Mouse (Mus musculus) spleen, adult 2 months (tissue): Measurements from ENCODE around the gene Vwa8. TPM values are rescaled to one million over a fixed set of nuclear protein-coding genes. Genes with fewer than 3 reads are reported as not detected.

ENCODE experiments used
- DNase-seq, 2 experiments: peaks; one replicate each; pipeline versions ENCODE4 v3.0.0 to v3.0.0-alpha.2; 2012 to 2021; ENCODE audit warnings: low spot score in 2 of 2, low read depth in 1 of 2
- H3K27ac ChIP-seq: fragments of 200-500 bp; 2 replicates; pipeline ENCODE4 v1.5.1; 2012; ENCODE audit warnings: low read length, inconsistent platforms; ENCODE audit not compliant: insufficient read depth
- H3K27me3 ChIP-seq: fragments of 200-500 bp; 2 replicates; pipeline ENCODE4 v1.6.1; 2012; ENCODE audit warnings: mild to moderate bottlenecking, moderate library complexity, low read length, inconsistent platforms; ENCODE audit not compliant: control insufficient read depth, insufficient read depth
- H3K36me3 ChIP-seq: fragments of 200-500 bp; 2 replicates; pipeline ENCODE4 v1.6.1; 2012; ENCODE audit warnings: mild to moderate bottlenecking, low read length, inconsistent platforms; ENCODE audit not compliant: control insufficient read depth, insufficient read depth
- H3K4me1 ChIP-seq: fragments of 200-500 bp; 2 replicates; pipeline ENCODE4 v1.6.1; 2011; ENCODE audit warnings: inconsistent platforms; ENCODE audit not compliant: control insufficient read depth, insufficient read depth, insufficient read length
- H3K4me3 ChIP-seq: fragments of 200-500 bp; 2 replicates; pipeline ENCODE4 v1.5.1; 2011; ENCODE audit warnings: mild to moderate bottlenecking, inconsistent platforms; ENCODE audit not compliant: insufficient read depth, insufficient read length; ENCODE audit errors: extremely low read depth
- CTCF ChIP-seq: fragments of 200-500 bp; IDR thresholded peaks from 2 replicates; pipeline ENCODE4 v1.5.1; 2011; ENCODE audit warnings: mild to moderate bottlenecking, inconsistent platforms; ENCODE audit not compliant: insufficient read depth, insufficient read length, insufficient replicate concordance; ENCODE audit errors: extremely low read depth
- POLR2A ChIP-seq: fragments of 200-500 bp; IDR thresholded peaks from 2 replicates; pipeline ENCODE4 v1.6.1; 2011; ENCODE audit warnings: low read depth, low read length, inconsistent platforms
- WGBS: fragments of 180-500 bp; shearing (Covaris S2); methylation state at CpG from one replicate; pipeline ENCODE4 v1.1.7; 2018; 5-methylcytosine and 5-hydroxymethylcytosine counted together
- polyA plus RNA-seq: library from polyadenylated mRNA; depleted of rRNA; stranded (reverse); fragments of >200 nt; gene quantifications from 2 replicates; pipeline ENCODE4 v1.2.3, GENCODE M21; 2012

The Vwa8 gene
- polyA plus RNA-seq, 1 experiment: 4.9 TPM

- 92% methylated on average over 7 of the region's 7 CpGs for WGBS
- Histone ChIP-seq H3K4me3 (no peak overlapping the region), H3K27ac (no peak overlapping the region), H3K36me3 (no peaks in the 10 kb centered on the region), H3K4me1 (no peaks in the 10 kb centered on the region), H3K27me3 (no peaks in the 10 kb centered on the region)
- no peak for TF ChIP-seq POLR2A
- no peak for TF ChIP-seq CTCF
- no peak for DNase-seq
Observed at GRCm38 (mm10) chr14:79135441-79135840, 286.6 kb downstream of the Vwa8 start.

GRCm38 (mm10) chr14:79136585-79136984, 287.7 kb downstream of the Vwa8 start:
- Histone ChIP-seq H3K36me3 (no peaks in the 10 kb centered on the region), H3K27ac (no peak overlapping the region), H3K27me3 (no peaks in the 10 kb centered on the region), H3K4me1 (no peaks in the 10 kb centered on the region), H3K4me3 (no peak overlapping the region)
- DNase-seq: no peak
- WGBS: 87% methylated on average over 3 of the region's 3 CpGs
- no peak for TF ChIP-seq CTCF
- TF ChIP-seq POLR2A: no peak

- Histone ChIP-seq H3K27ac (no peak overlapping the region), H3K36me3 (no peaks in the 10 kb centered on the region), H3K4me1 (no peaks in the 10 kb centered on the region), H3K27me3 (no peaks in the 10 kb centered on the region), H3K4me3 (no peak overlapping the region)
- TF ChIP-seq POLR2A (no peak), CTCF (no peak)
- WGBS: 91% methylated on average over 8 of the region's 8 CpGs
- no peak for DNase-seq
Observed at GRCm38 (mm10) chr14:79137100-79137499, 288.2 kb downstream of the Vwa8 start.

- no peaks in the 10 kb centered on the region for H3K27me3 ChIP-seq
- H3K4me1 ChIP-seq: no peaks in the 10 kb centered on the region
- TF ChIP-seq CTCF (no peak), POLR2A (no peak)
- no peak overlapping the region for H3K27ac ChIP-seq
- no peaks in the 10 kb centered on the region for H3K36me3 ChIP-seq
- WGBS: 91% methylated on average over 6 of the region's 6 CpGs
- no peak overlapping the region for H3K4me3 ChIP-seq
- DNase-seq: no peak
Observed at GRCm38 (mm10) chr14:79139096-79139651, 290.3 kb downstream of the Vwa8 start.

GRCm38 (mm10) chr14:79139918-79140825, 291.3 kb downstream of the Vwa8 start:
- no peak for TF ChIP-seq CTCF
- no peak for TF ChIP-seq POLR2A
- no peak overlapping the region for H3K4me3 ChIP-seq
- DNase-seq: no peak
- H3K36me3 ChIP-seq: no peaks in the 10 kb centered on the region
- 49% methylated on average over 19 of the region's 19 CpGs for WGBS
- H3K27ac ChIP-seq: no peak overlapping the region
- no peaks in the 10 kb centered on the region for H3K27me3 ChIP-seq
- H3K4me1 ChIP-seq: no peaks in the 10 kb centered on the region

- H3K27ac ChIP-seq: no peak overlapping the region
- no peak for DNase-seq
- H3K4me1 ChIP-seq: no peaks in the 10 kb centered on the region
- H3K36me3 ChIP-seq: no peaks in the 10 kb centered on the region
- 87% methylated on average over 2 of the region's 2 CpGs for WGBS
- no peak for TF ChIP-seq CTCF
- no peak overlapping the region for H3K4me3 ChIP-seq
- H3K27me3 ChIP-seq: no peaks in the 10 kb centered on the region
Observed at GRCm38 (mm10) chr14:79140826-79141219, 292.0 kb downstream of the Vwa8 start.

GRCm38 (mm10) chr14:79142342-79142741, 293.5 kb downstream of the Vwa8 start:
- Histone ChIP-seq H3K4me3 (no peak overlapping the region), H3K27ac (no peak overlapping the region), H3K27me3 (no peaks in the 10 kb centered on the region), H3K4me1 (no peaks in the 10 kb centered on the region), H3K36me3 (no peaks in the 10 kb centered on the region)
- 88% methylated on average over 4 of the region's 4 CpGs for WGBS
- no peak for TF ChIP-seq CTCF
- no peak for DNase-seq
